ENCODE assay signal across 22 mouse cellular contexts in genomic region chr19:47166758-47167157, GRCm38 (mm10). TPM values are rescaled to one million over a fixed set of nuclear protein-coding genes. Genes with fewer than 3 reads are reported as not detected.
DNase-seq lines count a peak whose midpoint lies in the region; ATAC-seq and TF ChIP-seq lines count a peak whose summit lies in the region.
"Had no signal": no experiment of that assay in that cellular context is flagged by ENCODE, and none has a peak within 500 bp of the region (broad histone marks: within the 10 kb centered on the region; RNA-seq: fewer than 3 reads in every experiment).

No protein-coding gene starts in this region.

- TF ChIP-seq CTCF in kidney, postnatal 0 days (IDR thresholded peaks at IDR 0.05; ENCODE audit: low read depth): no peak
- no peak for TF ChIP-seq CTCF in kidney, adult 2 months (conservative IDR thresholded peaks at IDR 0.05; ENCODE audit: insufficient read depth, insufficient read length, low read depth, low read length)

- no peak overlapping the region for H3K4me3 ChIP-seq in forebrain, embryonic 10.5 days
- H3K4me3 ChIP-seq in forebrain, embryonic 15.5 days: no peak overlapping the region
- no peak overlapping the region for H3K4me3 ChIP-seq in kidney, postnatal 0 days (replicated peaks; ENCODE audit: low read depth, low read length)
- H3K4me3 ChIP-seq in kidney, adult 2 months (ENCODE audit: insufficient read depth, low read depth, low read length): no peak overlapping the region
- H3K4me3 ChIP-seq: embryonic facial prominence, embryonic 13.5 days; forebrain, embryonic 13.5 days; gastrocnemius, adult 2 months; heart, embryonic 12.5 days; hindbrain, embryonic 15.5 days had no signal

- no peak overlapping the region for H3K9ac ChIP-seq in forebrain, embryonic 15.5 days (replicated peaks)
- no peak overlapping the region for H3K9ac ChIP-seq in kidney, postnatal 0 days (ENCODE audit: low read depth, low read length)
- H3K9ac ChIP-seq: embryonic facial prominence, embryonic 13.5 days; forebrain, embryonic 13.5 days; heart, embryonic 12.5 days; hindbrain, embryonic 15.5 days had no signal

- DNase-seq in forebrain, embryonic 10.5 days (ENCODE audit: extremely low spot score, low spot score): peak; percentile 24
- DNase-seq in kidney, postnatal 0 days (ENCODE audit: low spot score): no peak
- DNase-seq in kidney, adult 2 months: no peak
- DNase-seq in embryo, embryonic 10.5 days (ENCODE audit: low spot score): peak; percentile 46
- no peak for DNase-seq in layer of hippocampus, adult 9-10 months (ENCODE audit: low spot score)
- no peak for DNase-seq in cerebellum, adult 9-11 months
- DNase-seq: adrenal gland, postnatal 14 days; cerebellum, adult 11-12 months; cerebellum, adult 9-10 months; cerebellum, postnatal 36 days; gastrocnemius, adult 2 months; gastrocnemius, postnatal 25 days had no signal

- no peak for TF ChIP-seq POLR2A in kidney, adult 2 months (IDR thresholded peaks at IDR 0.05; ENCODE audit: low read depth, low read length)

- 0 out of 2 replicates have a peak overlapping the region, but pooled peaks have one; percentile 41 for H3K27ac ChIP-seq in forebrain, embryonic 10.5 days
- no peak overlapping the region for H3K27ac ChIP-seq in forebrain, embryonic 15.5 days (replicated peaks)
- peak overlapping the region; percentile 57; the same call in 1 of the 2 replicates for H3K27ac ChIP-seq in kidney, postnatal 0 days
- H3K27ac ChIP-seq in kidney, adult 2 months (ENCODE audit: insufficient read depth, low read depth, low read length): no peak overlapping the region
- H3K27ac ChIP-seq: embryonic facial prominence, embryonic 13.5 days; forebrain, embryonic 13.5 days; gastrocnemius, adult 2 months; hindbrain, embryonic 15.5 days had no signal

- H3K27me3 ChIP-seq in forebrain, embryonic 10.5 days (ENCODE audit: poor library complexity, severe bottlenecking): peaks cover 12% of the 10 kb centered on the region; the same call in 1 of the 2 replicates
- H3K27me3 ChIP-seq in forebrain, embryonic 15.5 days: peaks cover 6% of the 10 kb centered on the region; the same call in 1 of the 2 replicates
- no peaks in the 10 kb centered on the region for H3K27me3 ChIP-seq in kidney, postnatal 0 days (ENCODE audit: insufficient read depth, low read length)
- no peaks in the 10 kb centered on the region for H3K27me3 ChIP-seq in kidney, adult 2 months (replicated peaks; ENCODE audit: control insufficient read depth, insufficient read depth, low read length)
- H3K27me3 ChIP-seq: hindbrain, embryonic 15.5 days; Patski had no signal

- peaks cover 18% of the 10 kb centered on the region for H3K4me1 ChIP-seq in forebrain, embryonic 10.5 days
- 0 out of 2 replicates have a peak, but pooled peaks cover 7% of the 10 kb centered on the region for H3K4me1 ChIP-seq in forebrain, embryonic 15.5 days
- H3K4me1 ChIP-seq in kidney, postnatal 0 days (replicated peaks; ENCODE audit: insufficient read depth, low read length): no peaks in the 10 kb centered on the region
- 0 out of 2 replicates have a peak, but pooled peaks cover 3% of the 10 kb centered on the region for H3K4me1 ChIP-seq in kidney, adult 2 months (ENCODE audit: control insufficient read depth, insufficient read depth, low read length)

- ATAC-seq in forebrain, embryonic 15.5 days (replicated peaks): no peak
- ATAC-seq in kidney, postnatal 0 days (replicated peaks; ENCODE audit: low FRiP score, low read depth): no peak
- ATAC-seq: activated CD4-positive, CD25-positive, alpha-beta regulatory T cell, adult 4 months; forebrain, embryonic 13.5 days; Patski had no signal

- no peaks in the 10 kb centered on the region for H3K36me3 ChIP-seq in forebrain, embryonic 10.5 days (replicated peaks)
- H3K36me3 ChIP-seq in forebrain, embryonic 15.5 days: no peaks in the 10 kb centered on the region
- H3K36me3 ChIP-seq in kidney, postnatal 0 days (ENCODE audit: insufficient read depth, low read length): no peaks in the 10 kb centered on the region
- H3K36me3 ChIP-seq in kidney, adult 2 months (ENCODE audit: control insufficient read depth, insufficient read depth, low read length): no peaks in the 10 kb centered on the region
- H3K36me3 ChIP-seq: embryonic facial prominence, embryonic 13.5 days; heart, embryonic 12.5 days; hindbrain, embryonic 15.5 days had no signal

- no peak overlapping the region for H3K4me2 ChIP-seq in forebrain, embryonic 15.5 days (replicated peaks)
- no peak overlapping the region for H3K4me2 ChIP-seq in kidney, postnatal 0 days (ENCODE audit: low read length)
- H3K4me2 ChIP-seq: embryonic facial prominence, embryonic 13.5 days; forebrain, embryonic 13.5 days; heart, embryonic 12.5 days; hindbrain, embryonic 15.5 days had no signal

- WGBS in forebrain, embryonic 10.5 days: 13% methylated on average over 3 of the region's 3 CpGs
- 14% methylated on average over 3 of the region's 3 CpGs for WGBS in forebrain, embryonic 15.5 days
- 30% methylated on average over 3 of the region's 3 CpGs for WGBS in kidney, postnatal 0 days
- WGBS in kidney, adult 2 months: 41% methylated on average over 3 of the region's 3 CpGs

- peaks cover 3% of the 10 kb centered on the region; the same call in 1 of the 2 replicates for H3K9me3 ChIP-seq in forebrain, embryonic 10.5 days
- H3K9me3 ChIP-seq in forebrain, embryonic 15.5 days: no peaks in the 10 kb centered on the region
- no peaks in the 10 kb centered on the region for H3K9me3 ChIP-seq in kidney, postnatal 0 days (replicated peaks; ENCODE audit: low read length)
- H3K9me3 ChIP-seq: embryonic facial prominence, embryonic 13.5 days; forebrain, embryonic 13.5 days; heart, embryonic 12.5 days; hindbrain, embryonic 15.5 days had no signal

RNA-seq across cellular contexts. Expression of gene Calhm3, which starts 9.2 kb away (rescaled TPM):
- polyA plus RNA-seq in forebrain, embryonic 10.5 days (2016; fragmentation: Nextera tagmentation; extraction: Ambion mirVana): not detected in 2 replicates
- polyA plus RNA-seq in forebrain, embryonic 15.5 days (2015; fragmentation: Nextera tagmentation; extraction: Ambion mirVana): not detected in 2 replicates
- not detected in 2 replicates for polyA plus RNA-seq in kidney, postnatal 0 days (2015; fragmentation: Nextera tagmentation; extraction: Ambion mirVana)
- polyA plus RNA-seq in kidney, adult 2 months (2012; rRNA removed): not detected in 2 replicates
- polyA plus RNA-seq: activated CD4-positive, CD25-positive, alpha-beta regulatory T cell, adult 4 months; C2C12; embryonic facial prominence, embryonic 13.5 days; forebrain, embryonic 13.5 days; heart, embryonic 12.5 days; heart, embryonic 16.5 days; hindbrain, embryonic 11.5 days; hindbrain, embryonic 15.5 days; Patski had no signal

RNA-seq across cellular contexts. Expression of gene Neurl1a, which starts 11.9 kb away (rescaled TPM):
- polyA plus RNA-seq in forebrain, embryonic 10.5 days (2016; fragmentation: Nextera tagmentation; extraction: Ambion mirVana): 4.1 and 5.2 TPM in 2 replicates
- polyA plus RNA-seq in forebrain, embryonic 15.5 days (2015; fragmentation: Nextera tagmentation; extraction: Ambion mirVana): 7.2 and 7.9 TPM in 2 replicates
- 2.2 and 2.7 TPM in 2 replicates for polyA plus RNA-seq in kidney, postnatal 0 days (2015; fragmentation: Nextera tagmentation; extraction: Ambion mirVana)
- polyA plus RNA-seq in kidney, adult 2 months (2012; rRNA removed): 1.3 and 2.3 TPM in 2 replicates

RNA-seq across cellular contexts. Expression of gene Calhm1, which starts 22.7 kb away (rescaled TPM):
- polyA plus RNA-seq in forebrain, embryonic 10.5 days (2016; fragmentation: Nextera tagmentation; extraction: Ambion mirVana): not detected in 2 replicates
- not detected in 2 replicates for polyA plus RNA-seq in forebrain, embryonic 15.5 days (2015; fragmentation: Nextera tagmentation; extraction: Ambion mirVana)
- polyA plus RNA-seq in kidney, postnatal 0 days (2015; fragmentation: Nextera tagmentation; extraction: Ambion mirVana): not detected in 2 replicates
- polyA plus RNA-seq in kidney, adult 2 months (2012; rRNA removed): not detected in 2 replicates
- polyA plus RNA-seq: activated CD4-positive, CD25-positive, alpha-beta regulatory T cell, adult 4 months; C2C12; embryonic facial prominence, embryonic 13.5 days; forebrain, embryonic 13.5 days; heart, embryonic 12.5 days; heart, embryonic 16.5 days; hindbrain, embryonic 11.5 days; hindbrain, embryonic 15.5 days; Patski had no signal

RNA-seq across cellular contexts. Expression of gene Calhm2, which starts 28.7 kb away (rescaled TPM):
- polyA plus RNA-seq in forebrain, embryonic 10.5 days (2016; fragmentation: Nextera tagmentation; extraction: Ambion mirVana): 1.8 and 1.9 TPM in 2 replicates
- 1.0 and 1.2 TPM in 2 replicates for polyA plus RNA-seq in forebrain, embryonic 15.5 days (2015; fragmentation: Nextera tagmentation; extraction: Ambion mirVana)
- 5.4 and 5.9 TPM in 2 replicates for polyA plus RNA-seq in kidney, postnatal 0 days (2015; fragmentation: Nextera tagmentation; extraction: Ambion mirVana)
- 5.4 and 5.7 TPM in 2 replicates for polyA plus RNA-seq in kidney, adult 2 months (2012; rRNA removed)

Comparison
In these comparisons a context has a peak if more than half of its experiments do, and no peak if none do; other contexts are left out.
1. H3K27ac ChIP-seq: peak in forebrain, embryonic 10.5 days (single experiment) and kidney, postnatal 0 days (single experiment); none in forebrain, embryonic 15.5 days (single experiment) and kidney, adult 2 months (single experiment).
2. DNase-seq: peak in forebrain, embryonic 10.5 days (single experiment) and embryo, embryonic 10.5 days (single experiment); none in kidney, postnatal 0 days (single experiment), kidney, adult 2 months (single experiment), layer of hippocampus, adult 9-10 months (single experiment) and cerebellum, adult 9-11 months (single experiment).